Mouse (Mus musculus): ENCODE results near the gene Mrrf.

The Mrrf gene

GRCm38 (mm10) chr2:36136300-36136941 lies at the start of gene Mrrf, which contains the start of gene Rbm18:
TSS of gene Mrrf (plus strand) at chr2:36136389.
TSS of gene Rbm18 (minus strand) at chr2:36136773.
- DNase-seq = peak; percentile 92

GRCm38 (mm10) chr2:36089190-36089589 lies 47.0 kb upstream of the Mrrf start:
- DNase-seq = no peak

GRCm38 (mm10) chr2:36090853-36091741 lies 45.1 kb upstream of the Mrrf start:
- no peak for DNase-seq

GRCm38 (mm10) chr2:36092748-36093147 lies 43.4 kb upstream of the Mrrf start:
- DNase-seq = no peak

- DNase-seq = no peak
Observed at GRCm38 (mm10) chr2:36093301-36093700, 42.9 kb upstream of the Mrrf start.

- no peak for DNase-seq
Observed at GRCm38 (mm10) chr2:36093914-36094475, 42.2 kb upstream of the Mrrf start.

- no peak for DNase-seq
Observed at GRCm38 (mm10) chr2:36097129-36097815, 38.9 kb upstream of the Mrrf start.

GRCm38 (mm10) chr2:36098021-36098420 lies 38.2 kb upstream of the Mrrf start:
- DNase-seq = no peak

- no peak for DNase-seq
Observed at GRCm38 (mm10) chr2:36099739-36100138, 36.5 kb upstream of the Mrrf start.

- DNase-seq = no peak
Observed at GRCm38 (mm10) chr2:36101866-36102558, 34.2 kb upstream of the Mrrf start.

GRCm38 (mm10) chr2:36102559-36102946 lies 33.6 kb upstream of the Mrrf start:
- no peak for DNase-seq

GRCm38 (mm10) chr2:36103069-36103554 lies 33.1 kb upstream of the Mrrf start:
- DNase-seq = peak; percentile 13

GRCm38 (mm10) chr2:36103555-36104367 lies 32.4 kb upstream of the Mrrf start:
- no peak for DNase-seq

- no peak for DNase-seq
Observed at GRCm38 (mm10) chr2:36104436-36104955, 31.7 kb upstream of the Mrrf start.

GRCm38 (mm10) chr2:36104956-36105741 lies 31.0 kb upstream of the Mrrf start, which contains the start of gene Lhx6:
TSS of gene Lhx6 (minus strand) at chr2:36105408.
- no peak for DNase-seq

- no peak for DNase-seq
Observed at GRCm38 (mm10) chr2:36108615-36109014, 27.6 kb upstream of the Mrrf start.

GRCm38 (mm10) chr2:36112632-36113031 lies 23.6 kb upstream of the Mrrf start:
- no peak for DNase-seq

- DNase-seq = no peak
Observed at GRCm38 (mm10) chr2:36126795-36127429, 9.3 kb upstream of the Mrrf start.

GRCm38 (mm10) chr2:36127973-36128372 lies 8.2 kb upstream of the Mrrf start:
- DNase-seq = no peak

- no peak for DNase-seq
Observed at GRCm38 (mm10) chr2:36129051-36129450, 7.1 kb upstream of the Mrrf start.
